Mouse (Mus musculus): ENCODE measurements around the gene Thap4. TPM values are rescaled to one million over a fixed set of nuclear protein-coding genes. Genes with fewer than 3 reads are reported as not detected.
A peak's percentile ranks its signal among the peaks of the same experiment; 100 is the strongest.
"Not testable (repeated sequence)": the region's sequence is repeated elsewhere in the genome, so short reads cannot be mapped to it uniquely, and the experiment has no call there.

Thap4 gene
- polyA plus RNA-seq, 1 experiment from 2014 or later = 51.7 TPM

- 3% methylated on average over 51 of the region's 51 CpGs for WGBS
- Histone ChIP-seq H3K4me3 (peak overlapping the region; percentile 70), H3K4me1 (peaks cover 29% of the 10 kb centered on the region), H3K36me3 (replicated peaks) (peaks cover 22% of the 10 kb centered on the region), H3K27ac (replicated peaks) (peak overlapping the region; percentile 85), H3K27me3 (replicated peaks; ENCODE audit: low read depth, poor library complexity, severe bottlenecking) (peaks cover 44% of the 10 kb centered on the region), H3K9me3 (peaks cover 7% of the 10 kb centered on the region; the same call in 1 of the 2 replicates)
- peak; percentile 88 for DNase-seq (ENCODE audit: low spot score)
Measured at GRCm38 (mm10) chr1:93686245-93686960, 68.3 kb downstream of the Thap4 start.

GRCm38 (mm10) chr1:93685401-93686244 lies 69.0 kb downstream of the Thap4 start, which contains the start of gene Bok:
TSS of gene Bok (plus strand) at chr1:93685660.
- H3K27me3 ChIP-seq (replicated peaks; ENCODE audit: low read depth, poor library complexity, severe bottlenecking) = peaks cover 44% of the 10 kb centered on the region
- under 1% methylated on average over 78 of the region's 78 CpGs for WGBS
- peak; percentile 82 for DNase-seq (ENCODE audit: low spot score)
- peak within 1 kb of the TSS; percentile 70 for H3K4me3 ChIP-seq
- H3K36me3 ChIP-seq (replicated peaks) = peaks cover 15% of the 10 kb centered on the region
- H3K27ac ChIP-seq (replicated peaks) = peak within 1 kb of the TSS; percentile 85
- peaks cover 29% of the 10 kb centered on the region for H3K4me1 ChIP-seq
- peaks cover 7% of the 10 kb centered on the region; the same call in 1 of the 2 replicates for H3K9me3 ChIP-seq

GRCm38 (mm10) chr1:93679889-93680568 lies 74.6 kb downstream of the Thap4 start:
- 71% methylated on average over 7 of the region's 7 CpGs for WGBS
- Histone ChIP-seq H3K4me3 (no peak overlapping the region), H3K27ac (replicated peaks) (no peak overlapping the region), H3K27me3 (replicated peaks; ENCODE audit: low read depth, poor library complexity, severe bottlenecking) (peaks cover 16% of the 10 kb centered on the region), H3K36me3 (replicated peaks) (no peaks in the 10 kb centered on the region), H3K4me1 (no peaks in the 10 kb centered on the region), H3K9me3 (peaks cover 7% of the 10 kb centered on the region; the same call in 1 of the 2 replicates)
- no peak for DNase-seq (ENCODE audit: low spot score)

- H3K9me3 ChIP-seq = peaks cover 7% of the 10 kb centered on the region; the same call in 1 of the 2 replicates
- no peak overlapping the region for H3K27ac ChIP-seq (replicated peaks)
- DNase-seq (ENCODE audit: low spot score) = no peak
- no peaks in the 10 kb centered on the region for H3K4me1 ChIP-seq
- H3K4me3 ChIP-seq = no peak overlapping the region
- WGBS = 74% methylated on average over 2 of the region's 2 CpGs
- H3K27me3 ChIP-seq (replicated peaks; ENCODE audit: low read depth, poor library complexity, severe bottlenecking) = peaks cover under 1% of the 10 kb centered on the region; the same call in 1 of the 2 replicates
- no peaks in the 10 kb centered on the region for H3K36me3 ChIP-seq (replicated peaks)
Measured at GRCm38 (mm10) chr1:93678386-93678785, 76.3 kb downstream of the Thap4 start.

- peaks cover 32% of the 10 kb centered on the region for H3K4me1 ChIP-seq
- H3K27me3 ChIP-seq (replicated peaks; ENCODE audit: low read depth, poor library complexity, severe bottlenecking) = no peaks in the 10 kb centered on the region
- no peaks in the 10 kb centered on the region for H3K9me3 ChIP-seq
- no peak overlapping the region for H3K4me3 ChIP-seq
- DNase-seq (ENCODE audit: low spot score) = no peak
- no peaks in the 10 kb centered on the region for H3K36me3 ChIP-seq (replicated peaks)
- no peak overlapping the region for H3K27ac ChIP-seq (replicated peaks)
- 89% methylated on average over 5 of the region's 5 CpGs for WGBS
Measured at GRCm38 (mm10) chr1:93672682-93673081, 82.0 kb downstream of the Thap4 start.

GRCm38 (mm10) chr1:93669941-93670340 lies 84.7 kb downstream of the Thap4 start:
- Histone ChIP-seq H3K9me3 (no peaks in the 10 kb centered on the region), H3K27ac (replicated peaks) (no peak overlapping the region), H3K4me3 (no peak overlapping the region), H3K4me1 (peaks cover 35% of the 10 kb centered on the region), H3K36me3 (replicated peaks) (no peaks in the 10 kb centered on the region), H3K27me3 (replicated peaks; ENCODE audit: low read depth, poor library complexity, severe bottlenecking) (0 out of 2 replicates have a peak, but pooled peaks cover 10% of the 10 kb centered on the region)
- DNase-seq (ENCODE audit: low spot score) = no peak

GRCm38 (mm10) chr1:93668791-93669548 lies 85.7 kb downstream of the Thap4 start:
- peak; percentile 84 for DNase-seq (ENCODE audit: low spot score)
- H3K27me3 ChIP-seq (replicated peaks; ENCODE audit: low read depth, poor library complexity, severe bottlenecking) = 0 out of 2 replicates have a peak, but pooled peaks cover 10% of the 10 kb centered on the region

GRCm38 (mm10) chr1:93667760-93668400 lies 86.8 kb downstream of the Thap4 start:
- Histone ChIP-seq H3K4me1 (peaks cover 35% of the 10 kb centered on the region), H3K27me3 (replicated peaks; ENCODE audit: low read depth, poor library complexity, severe bottlenecking) (0 out of 2 replicates have a peak, but pooled peaks cover 10% of the 10 kb centered on the region), H3K9me3 (no peaks in the 10 kb centered on the region), H3K36me3 (replicated peaks) (no peaks in the 10 kb centered on the region), H3K27ac (replicated peaks) (peak overlapping the region; percentile 89; the same call in 1 of the 2 replicates), H3K4me3 (no peak overlapping the region)
- peak; percentile 67 for DNase-seq (ENCODE audit: low spot score)
- WGBS = 23% methylated on average over 13 of the region's 13 CpGs

More at GRCm38 (mm10) chr1:93668791-93669548, 85.7 kb downstream of the Thap4 start:
- Histone ChIP-seq H3K4me1 (peaks cover 35% of the 10 kb centered on the region), H3K27ac (replicated peaks) (peak overlapping the region; percentile 89), H3K9me3 (no peaks in the 10 kb centered on the region), H3K4me3 (peak overlapping the region; percentile 52), H3K36me3 (replicated peaks) (no peaks in the 10 kb centered on the region)
- WGBS = 9% methylated on average over 17 of the region's 17 CpGs

GRCm38 (mm10) chr1:93658559-93658958 lies 96.1 kb downstream of the Thap4 start, which contains the start of gene Stk25:
TSS of gene Stk25 (minus strand) at chr1:93658659.
- H3K4me3 ChIP-seq; H3K27me3 ChIP-seq (replicated peaks; ENCODE audit: low read depth, poor library complexity, severe bottlenecking); H3K36me3 ChIP-seq (replicated peaks); DNase-seq (ENCODE audit: low spot score); H3K9me3 ChIP-seq: not testable (repeated sequence)
- Histone ChIP-seq H3K4me1 (peaks cover 39% of the 10 kb centered on the region), H3K27ac (replicated peaks) (peak within 1 kb of the TSS; percentile 78)

GRCm38 (mm10) chr1:93657025-93657360 lies 97.7 kb downstream of the Thap4 start:
- no peak overlapping the region for H3K4me3 ChIP-seq
- no peak for DNase-seq (ENCODE audit: low spot score)
- H3K27me3 ChIP-seq (replicated peaks; ENCODE audit: low read depth, poor library complexity, severe bottlenecking) = no peaks in the 10 kb centered on the region
- H3K27ac ChIP-seq (replicated peaks) = no peak overlapping the region
- H3K4me1 ChIP-seq = peaks cover 39% of the 10 kb centered on the region
- no peaks in the 10 kb centered on the region for H3K36me3 ChIP-seq (replicated peaks)
- H3K9me3 ChIP-seq = no peaks in the 10 kb centered on the region; the same call in 1 of the 2 replicates
- 82% methylated on average over 5 of the region's 5 CpGs for WGBS

GRCm38 (mm10) chr1:93656325-93657024 lies 98.2 kb downstream of the Thap4 start:
- Histone ChIP-seq H3K9me3 (no peaks in the 10 kb centered on the region; the same call in 1 of the 2 replicates), H3K27ac (replicated peaks) (no peak overlapping the region), H3K4me1 (peaks cover 39% of the 10 kb centered on the region), H3K27me3 (replicated peaks; ENCODE audit: low read depth, poor library complexity, severe bottlenecking) (no peaks in the 10 kb centered on the region), H3K4me3 (no peak overlapping the region), H3K36me3 (replicated peaks) (no peaks in the 10 kb centered on the region)
- no peak for DNase-seq (ENCODE audit: low spot score)
- WGBS = 69% methylated on average over 7 of the region's 7 CpGs

All from embryonic facial prominence, embryonic 10.5 days (tissue).